Mouse (Mus musculus) spleen, postnatal 4 days (tissue): ENCODE results near the gene Cd151.
"Not testable (repeated sequence)": the region's sequence is repeated elsewhere in the genome, so short reads cannot be mapped to it uniquely, and the experiment has no call there.

Experiments
- DNase-seq, 2 experiments: peaks; one replicate each; pipeline ENCODE4 v3.0.0; 2022; ENCODE audit warnings: low spot score in 2 of 2

Gene Cd151

GRCm38 (mm10) chr7:141435856-141436522 is 31.2 kb upstream of the Cd151 start:
- peak in 1 of 2 experiments; percentile 62 for DNase-seq

GRCm38 (mm10) chr7:141436523-141436892 is 30.7 kb upstream of the Cd151 start:
- no peak for DNase-seq

- peak; percentile 81 to 93 for DNase-seq
Observed at GRCm38 (mm10) chr7:141437178-141438120, 29.7 kb upstream of the Cd151 start, which contains the start of gene Slc25a22. Gene Slc25a22 (minus strand): TSS chr7:141437892.

- peak in 1 of 2 experiments; percentile 62 for DNase-seq
Observed at GRCm38 (mm10) chr7:141438201-141438968, 28.8 kb upstream of the Cd151 start.

GRCm38 (mm10) chr7:141439140-141439679 is 28.0 kb upstream of the Cd151 start:
- peak in 1 of 2 experiments; percentile 64 for DNase-seq

- peak in 1 of 2 experiments; percentile 61 for DNase-seq
Observed at GRCm38 (mm10) chr7:141439811-141440210, 27.4 kb upstream of the Cd151 start.

GRCm38 (mm10) chr7:141440613-141441012 is 26.6 kb upstream of the Cd151 start:
- peak; percentile 56 to 81 for DNase-seq

- DNase-seq: peak in 1 of 2 experiments; percentile 64
Observed at GRCm38 (mm10) chr7:141441460-141441859, 25.7 kb upstream of the Cd151 start.

- DNase-seq: peak; percentile 14 to 62
Observed at GRCm38 (mm10) chr7:141442199-141442598, 25.0 kb upstream of the Cd151 start.

- DNase-seq: peak; percentile 44 to 73
Observed at GRCm38 (mm10) chr7:141443081-141443821, 23.9 kb upstream of the Cd151 start.

- peak; percentile 78 to 86 for DNase-seq
Observed at GRCm38 (mm10) chr7:141443828-141444237, 23.4 kb upstream of the Cd151 start, which contains the start of gene Pidd1. Gene Pidd1 (minus strand): TSS chr7:141444025.

- not testable (repeated sequence) for DNase-seq
Observed at GRCm38 (mm10) chr7:141446374-141446773, 20.8 kb upstream of the Cd151 start.

GRCm38 (mm10) chr7:141447110-141447991 is 19.8 kb upstream of the Cd151 start, which contains the start of gene Rplp2:
Gene Rplp2 (plus strand): TSS chr7:141447370.
- peak; percentile 92 to 95 for DNase-seq

- no peak for DNase-seq
Observed at GRCm38 (mm10) chr7:141451928-141452327, 15.3 kb upstream of the Cd151 start.

GRCm38 (mm10) chr7:141453636-141454035 is 13.6 kb upstream of the Cd151 start:
- DNase-seq: no peak

GRCm38 (mm10) chr7:141454967-141455551 is 12.1 kb upstream of the Cd151 start, which contains the start of gene Pnpla2:
Gene Pnpla2 (plus strand): TSS chr7:141455198.
- DNase-seq: peak; percentile 97 to 98

- DNase-seq: peak; percentile 68 to 82
Observed at GRCm38 (mm10) chr7:141455610-141456314, 11.4 kb upstream of the Cd151 start.

GRCm38 (mm10) chr7:141456739-141457138 is 10.5 kb upstream of the Cd151 start:
- no peak for DNase-seq
